ENCODE assay signal across 16 mouse cellular contexts in genomic region chr9:30769435-30769729, GRCm38 (mm10).
"Had no signal": no experiment of that assay in that cellular context is flagged by ENCODE, and none has a peak within 500 bp of the region (broad histone marks: within the 10 kb centered on the region; RNA-seq: fewer than 3 reads in every experiment).

No protein-coding gene starts in this region.

- DNase-seq: kidney, adult 2 months; kidney, postnatal 14 days; liver, embryonic 13.5 days; liver, postnatal 0 days; lung, postnatal 14 days; right cerebral cortex, postnatal 14 days; thymus, adult 2 months; thymus, postnatal 25 days had no signal

- H3K9ac ChIP-seq: kidney, embryonic 15.5 days; liver, embryonic 13.5 days; liver, postnatal 0 days; lung, embryonic 15.5 days; midbrain, embryonic 12.5 days; neural tube, embryonic 13.5 days had no signal

- H3K27ac ChIP-seq: kidney, embryonic 15.5 days; left cerebral cortex, adult 2 months; liver, embryonic 13.5 days; lung, embryonic 15.5 days; macrophage; midbrain, embryonic 12.5 days; neural tube, embryonic 13.5 days had no signal

- H3K36me3 ChIP-seq: kidney, embryonic 15.5 days; liver, embryonic 13.5 days; lung, embryonic 15.5 days; midbrain, embryonic 12.5 days; neural tube, embryonic 13.5 days had no signal

- ATAC-seq: liver, postnatal 0 days; midbrain, embryonic 16.5 days had no signal

- H3K27me3 ChIP-seq: kidney, embryonic 15.5 days; liver, embryonic 13.5 days; lung, embryonic 15.5 days; megakaryocyte, embryonic 14.5 days; midbrain, embryonic 12.5 days; neural tube, embryonic 13.5 days had no signal

- H3K9me3 ChIP-seq: kidney, embryonic 15.5 days; lung, embryonic 15.5 days; midbrain, embryonic 12.5 days had no signal

- H3K4me2 ChIP-seq: kidney, embryonic 15.5 days; liver, embryonic 13.5 days; lung, embryonic 15.5 days; midbrain, embryonic 12.5 days; neural tube, embryonic 13.5 days had no signal

- H3K4me1 ChIP-seq: liver, embryonic 13.5 days; lung, embryonic 15.5 days; megakaryocyte, embryonic 14.5 days; midbrain, embryonic 12.5 days; neural tube, embryonic 13.5 days had no signal

- H3K4me3 ChIP-seq: kidney, embryonic 15.5 days; left cerebral cortex, adult 2 months; liver, embryonic 13.5 days; lung, embryonic 15.5 days; megakaryocyte, embryonic 14.5 days; midbrain, embryonic 12.5 days; neural tube, embryonic 13.5 days had no signal
